Mouse (Mus musculus): ENCODE data around the gene Dgki.

GRCm38 (mm10) chr6:36857627-36858257, 442.2 kb downstream of the Dgki start:
- no peak for TF ChIP-seq CTCF (IDR thresholded peaks at IDR 0.05; ENCODE audit: low read depth, low read length)
- TF ChIP-seq GATA1 (IDR thresholded peaks at IDR 0.05; ENCODE audit: borderline replicate concordance, low read length): no peak
- no peak for TF ChIP-seq POLR2AphosphoS5 (IDR thresholded peaks at IDR 0.05; ENCODE audit: insufficient replicate concordance, low read depth, low read length)
- no peak for TF ChIP-seq TAL1 (conservative IDR thresholded peaks at IDR 0.05; ENCODE audit: low read depth, low read length)
